Mouse (Mus musculus) kidney, postnatal 4 days (tissue): ENCODE data around the gene Tmem196.
A peak's percentile ranks its signal among the peaks of the same experiment; 100 is the strongest.

Experiments
- DNase-seq, 2 experiments: peaks; one replicate each; pipeline ENCODE4 v3.0.0; 2021; ENCODE audit warnings: mixed read lengths in 2 of 2

The Tmem196 gene

GRCm38 (mm10) chr12:119945589-119946310, at the start of gene Tmem196:
Gene Tmem196 (plus strand): TSS chr12:119945822.
- DNase-seq, result peak; percentile 21 to 27

- DNase-seq, result peak in 1 of 2 experiments; percentile 4
Observed at GRCm38 (mm10) chr12:119946311-119946692, 680 bp downstream of the Tmem196 start.

DNA sequence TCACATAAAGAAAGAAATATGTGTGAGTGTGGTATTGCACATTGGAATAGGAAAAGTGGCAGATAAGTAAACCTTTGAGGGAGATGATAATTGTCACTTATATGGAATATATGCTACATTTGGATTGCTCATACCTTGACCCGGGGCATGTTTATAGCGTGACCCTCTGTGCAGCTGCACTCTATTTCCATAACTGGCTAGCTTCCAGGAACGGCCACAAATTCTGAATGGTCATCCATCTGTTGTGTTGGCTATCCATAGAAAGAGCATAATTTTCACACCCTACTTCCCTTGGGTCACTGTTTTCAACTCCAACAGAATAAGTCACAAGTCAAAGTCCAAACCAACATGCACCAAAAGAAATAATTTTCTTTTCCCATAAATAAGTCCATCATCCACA, 11.4 kb downstream of the Tmem196 start:
- DNase-seq, result no peak

GRCm38 (mm10) chr12:119960730-119961129, 15.1 kb downstream of the Tmem196 start:
- peak in 1 of 2 experiments; percentile 5 for DNase-seq

DNA sequence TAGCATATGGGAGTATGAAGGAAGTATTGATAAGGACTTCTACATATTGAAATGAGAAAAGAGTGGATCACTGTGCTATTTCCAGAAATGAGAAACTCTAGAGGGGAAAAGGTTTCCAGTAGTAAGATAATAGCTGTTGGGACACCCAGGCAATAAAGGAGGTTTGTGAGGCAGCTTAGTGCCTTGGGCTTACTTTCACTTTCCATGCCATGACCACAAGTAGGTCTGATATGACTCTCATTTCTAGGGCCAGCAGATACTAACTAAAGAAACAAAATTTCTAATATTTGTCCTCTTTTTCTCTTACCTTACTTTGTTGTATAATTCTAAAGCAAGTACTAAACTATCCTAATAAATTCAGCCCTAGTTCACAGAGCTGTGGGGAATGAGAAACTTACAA, 19.8 kb downstream of the Tmem196 start:
- DNase-seq, result no peak

GRCm38 (mm10) chr12:119970068-119970467, 24.4 kb downstream of the Tmem196 start:
- no peak for DNase-seq

GRCm38 (mm10) chr12:119981731-119982130, 36.1 kb downstream of the Tmem196 start:
- peak; percentile 36 to 42 for DNase-seq

GRCm38 (mm10) chr12:119998267-119998666, 52.6 kb downstream of the Tmem196 start:
- DNase-seq, result no peak

GRCm38 (mm10) chr12:120004280-120004679, 58.7 kb downstream of the Tmem196 start:
- no peak for DNase-seq

- DNase-seq, result no peak
Observed at GRCm38 (mm10) chr12:120014768-120015167, 69.1 kb downstream of the Tmem196 start.

DNA sequence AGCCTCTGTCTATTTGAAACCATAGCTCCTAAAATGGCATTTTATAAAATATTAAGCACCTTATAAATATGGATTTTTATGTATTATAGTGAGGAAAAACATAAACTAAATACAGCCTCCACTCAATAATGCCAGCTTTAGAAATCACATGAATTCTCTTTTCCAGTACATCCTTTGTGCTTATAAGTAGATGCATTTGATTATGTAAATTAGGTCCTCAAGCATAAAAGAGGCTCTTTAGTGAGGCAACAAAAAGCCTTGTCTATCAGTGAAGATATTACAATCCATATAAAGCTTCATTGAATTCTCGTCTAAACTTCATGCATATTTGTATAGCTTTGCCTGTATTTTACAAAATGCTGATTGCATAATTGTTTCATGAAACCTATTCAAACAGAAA, 69.6 kb downstream of the Tmem196 start:
- no peak for DNase-seq

GRCm38 (mm10) chr12:120028089-120028959, 82.7 kb downstream of the Tmem196 start:
- peak in 1 of 2 experiments; percentile 3 for DNase-seq
